Mouse (Mus musculus) spleen, adult 12 weeks (tissue): ENCODE data around the gene Olfr1133.
"Not testable (repeated sequence)": the region's sequence is repeated elsewhere in the genome, so short reads cannot be mapped to it uniquely, and the experiment has no call there.

Source experiments
- DNase-seq: peaks from one replicate; pipeline ENCODE4 v3.0.0; 2022; ENCODE audit warnings: low spot score

The Olfr1133 gene

GRCm38 (mm10) chr2:87647274-87647673 lies at the start of gene Olfr1133:
Gene Olfr1133 (minus strand): TSS chr2:87647374.
- DNase-seq = no peak

- DNase-seq = no peak
Measured at GRCm38 (mm10) chr2:87693847-87694246, 46.7 kb upstream of the Olfr1133 start, which contains the start of gene Olfr1136. Gene Olfr1136 (minus strand): TSS chr2:87693947.

- DNase-seq = no peak
Measured at GRCm38 (mm10) chr2:87673564-87673963, 26.4 kb upstream of the Olfr1133 start, which contains the start of gene Olfr1135. Gene Olfr1135 (minus strand): TSS chr2:87673664.

- no peak for DNase-seq
Measured at GRCm38 (mm10) chr2:87658360-87658759, 11.2 kb upstream of the Olfr1133 start, which contains the start of gene Olfr1134. Gene Olfr1134 (minus strand): TSS chr2:87658460.

DNA sequence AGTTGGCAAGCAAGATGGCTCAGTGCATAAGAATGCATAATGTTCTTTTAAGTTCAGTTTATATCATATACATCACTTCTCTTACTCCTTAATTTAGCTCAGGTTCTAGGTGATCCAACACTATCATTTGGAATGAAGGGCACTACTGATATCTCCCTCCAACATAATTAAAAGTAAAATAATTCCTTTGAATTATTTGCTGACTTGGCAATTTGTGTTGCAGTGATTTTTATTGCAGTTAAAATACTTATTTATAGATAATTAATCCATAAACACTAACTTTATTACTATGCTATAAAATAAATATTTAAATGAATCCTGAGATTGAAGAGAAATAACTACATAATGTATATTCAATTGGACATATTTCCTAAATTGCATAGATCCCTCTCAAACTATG lies 4.7 kb downstream of the Olfr1133 start:
- no peak for DNase-seq

DNA sequence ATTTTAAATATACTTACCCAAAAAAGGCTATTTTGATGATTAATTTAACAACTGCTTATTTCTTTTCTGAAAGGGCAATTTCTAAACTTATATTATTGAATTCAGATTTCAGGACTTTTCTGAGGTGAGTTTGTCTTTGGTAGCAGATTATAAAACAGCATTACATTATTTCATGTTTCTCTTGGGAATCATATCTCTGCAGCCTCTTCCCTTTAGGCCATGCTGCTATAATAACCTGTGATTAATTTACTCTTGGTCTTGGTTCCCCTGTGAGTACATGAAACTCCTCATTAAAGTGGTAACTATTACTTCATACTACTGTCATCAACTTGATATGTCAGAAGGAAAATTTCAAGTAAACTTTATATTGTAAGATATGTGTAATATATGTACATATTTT lies 9.7 kb downstream of the Olfr1133 start, which contains the start of gene Olfr1132:
Gene Olfr1132, minus strand, starts transcription at position 101 of the 400 bp plus-strand sequence.
- no peak for DNase-seq

DNA sequence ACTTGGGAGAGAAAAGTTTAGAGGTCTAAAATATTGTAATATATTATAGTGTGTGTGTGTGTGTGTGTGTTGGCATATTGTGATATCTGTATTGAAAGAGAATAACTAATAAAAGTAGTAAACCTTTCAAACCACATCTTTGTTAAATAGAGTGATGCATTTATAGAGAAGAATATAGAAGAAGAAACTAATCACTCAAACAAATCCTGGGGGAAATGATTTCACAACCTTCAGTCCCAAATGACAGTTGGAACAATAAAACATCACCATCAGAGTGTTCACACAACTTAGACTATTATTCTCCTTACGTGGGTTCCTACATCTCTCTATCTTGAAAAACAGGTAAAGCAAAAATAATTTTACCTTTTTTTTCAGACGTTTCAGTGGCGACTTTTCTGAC lies 20.4 kb downstream of the Olfr1133 start, which contains the start of gene Olfr1131:
Gene Olfr1131, plus strand, starts transcription at position 301 of the 400 bp plus-strand sequence.
- DNase-seq = no peak

DNA sequence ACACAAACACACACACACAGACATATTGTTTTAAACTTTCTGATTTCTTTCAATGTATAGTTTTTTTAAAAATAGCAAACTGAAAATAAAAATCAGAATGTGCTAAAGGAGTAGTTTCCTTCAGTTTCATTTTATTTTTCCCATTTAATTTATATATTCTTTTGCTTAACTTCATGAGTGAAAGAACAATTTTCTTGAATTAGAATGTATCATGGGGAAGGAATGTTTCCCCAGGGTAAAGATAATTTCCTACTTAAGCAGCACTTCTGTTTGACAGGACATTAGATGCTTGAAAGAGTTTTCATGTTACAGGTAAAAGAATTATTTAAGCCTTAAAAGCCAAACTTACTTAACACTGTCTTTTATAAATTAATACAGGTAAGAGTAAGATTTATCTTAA lies 41.3 kb downstream of the Olfr1133 start, which contains the start of gene Olfr1130:
Gene Olfr1130, plus strand, starts transcription at position 301 of the 400 bp plus-strand sequence.
- DNase-seq = not testable (repeated sequence)
